Mouse (Mus musculus) neural tube, embryonic 14.5 days (tissue): ENCODE measurements around the gene Fastkd3. TPM values are rescaled to one million over a fixed set of nuclear protein-coding genes. Genes with fewer than 3 reads are reported as not detected.

Experiments
- ATAC-seq: fragments of 200-750 bp; cut with Nextera tagmentation; 2 replicates; pipeline ENCODE4 v1.8.0; 2017; ENCODE audit warnings: low read depth, mild to moderate bottlenecking, moderate TSS enrichment, moderate library complexity
- H3K27ac ChIP-seq: fragments of 300-500 bp; sonication (generic); 2 replicates; pipeline ENCODE4 v1.5.1; 2014; ENCODE audit warnings: low read depth, mild to moderate bottlenecking, control low read depth, low read length, moderate library complexity, mixed read lengths
- H3K27me3 ChIP-seq: fragments of 300-500 bp; sonication (generic); 2 replicates; pipeline ENCODE4 v1.6.1; 2014; ENCODE audit warnings: low read length; ENCODE audit not compliant: control insufficient read depth, insufficient read depth
- H3K36me3 ChIP-seq: fragments of 300-500 bp; sonication (generic); 2 replicates; pipeline ENCODE4 v1.6.1; 2014; ENCODE audit warnings: low read length, mixed read lengths; ENCODE audit not compliant: control insufficient read depth, insufficient read depth
- H3K4me1 ChIP-seq: fragments of 300-500 bp; sonication (generic); 2 replicates; pipeline ENCODE4 v1.6.1; 2014; ENCODE audit warnings: low read length; ENCODE audit not compliant: control insufficient read depth, insufficient read depth
- H3K4me2 ChIP-seq: fragments of 300-500 bp; sonication (generic); 2 replicates; pipeline ENCODE4 v1.6.1; 2014; ENCODE audit warnings: mild to moderate bottlenecking, low read depth, low read length, control low read depth
- H3K4me3 ChIP-seq: fragments of 300-500 bp; sonication (generic); 2 replicates; pipeline ENCODE4 v1.5.1; 2014; ENCODE audit warnings: low read depth, low read length, control low read depth, mixed read lengths
- H3K9ac ChIP-seq: fragments of 300-500 bp; sonication (generic); replicated peaks from 2 replicates; pipeline ENCODE4 v1.6.1; 2014; ENCODE audit warnings: low read depth, mild to moderate bottlenecking, control low read depth, low read length, mixed read lengths
- H3K9me3 ChIP-seq: fragments of 300-500 bp; sonication (generic); 2 replicates; pipeline ENCODE4 v1.6.1; 2016; ENCODE audit warnings: low read length; ENCODE audit not compliant: control insufficient read depth
- WGBS: fragments of 180-500 bp; shearing (Covaris S2); extraction: QIAGEN DNeasy Blood & Tissue Kit; methylation state at CpG from one replicate; pipeline ENCODE4 v1.1.7; 2014; 5-methylcytosine and 5-hydroxymethylcytosine counted together
- polyA plus RNA-seq: library from polyadenylated mRNA; unstranded; fragments of >200 nt; fragmentation: Nextera tagmentation; extraction: Ambion mirVana; gene quantifications from 2 replicates; pipeline ENCODE4 v1.2.1, GENCODE M21; 2014

The Fastkd3 gene
- polyA plus RNA-seq, 1 experiment from 2014 or later: 23.7 TPM

- WGBS: 95% methylated on average over 7 of the region's 7 CpGs
- no peak overlapping the region for H3K9ac ChIP-seq
- no peak overlapping the region for H3K27ac ChIP-seq
- no peak overlapping the region for H3K4me2 ChIP-seq
- H3K4me3 ChIP-seq: no peak overlapping the region
- H3K9me3 ChIP-seq: no peaks in the 10 kb centered on the region
- H3K4me1 ChIP-seq: peaks cover 3% of the 10 kb centered on the region
- no peak for ATAC-seq
- no peaks in the 10 kb centered on the region for H3K27me3 ChIP-seq
- H3K36me3 ChIP-seq: 0 out of 2 replicates have a peak, but pooled peaks cover 6% of the 10 kb centered on the region
These were observed 4.1 kb upstream of the Fastkd3 start for GRCm38 (mm10) chr13:68577945-68578344.

GRCm38 (mm10) chr13:68581086-68581740 is 821 bp upstream of the Fastkd3 start:
- ATAC-seq: 0 out of 2 replicates have a peak, but pooled peaks have one; percentile 0
- WGBS: 28% methylated on average over 14 of the region's 14 CpGs
- H3K9me3 ChIP-seq: no peaks in the 10 kb centered on the region
- no peak overlapping the region for H3K27ac ChIP-seq
- H3K9ac ChIP-seq: peak overlapping the region; percentile 51
- peak overlapping the region; percentile 67 for H3K4me2 ChIP-seq
- H3K27me3 ChIP-seq: no peaks in the 10 kb centered on the region
- H3K4me3 ChIP-seq: peak overlapping the region; percentile 71
- H3K36me3 ChIP-seq: peaks cover 22% of the 10 kb centered on the region; the same call in 1 of the 2 replicates
- H3K4me1 ChIP-seq: peaks cover 6% of the 10 kb centered on the region

GRCm38 (mm10) chr13:68582517-68582780 is 415 bp downstream of the Fastkd3 start:
- ATAC-seq: peak; percentile 19; the same call in 1 of the 2 replicates

GRCm38 (mm10) chr13:68583961-68584360 is 1.9 kb downstream of the Fastkd3 start:
- Histone ChIP-seq H3K4me3 (no peak overlapping the region), H3K9ac (no peak overlapping the region), H3K27me3 (no peaks in the 10 kb centered on the region), H3K27ac (no peak overlapping the region), H3K36me3 (peaks cover 37% of the 10 kb centered on the region), H3K9me3 (no peaks in the 10 kb centered on the region), H3K4me2 (no peak overlapping the region), H3K4me1 (peaks cover 6% of the 10 kb centered on the region)
- 96% methylated on average over 11 of the region's 11 CpGs for WGBS
- no peak for ATAC-seq

More at GRCm38 (mm10) chr13:68582517-68582780, 415 bp downstream of the Fastkd3 start:
- peak overlapping the region; percentile 71 for H3K4me3 ChIP-seq
- peaks cover 6% of the 10 kb centered on the region for H3K4me1 ChIP-seq
- WGBS: 0% methylated on average over 11 of the region's 11 CpGs
- H3K4me2 ChIP-seq: peak overlapping the region; percentile 60
- H3K27ac ChIP-seq: 0 out of 2 replicates have a peak overlapping the region, but pooled peaks have one; percentile 40
- H3K9me3 ChIP-seq: no peaks in the 10 kb centered on the region
- H3K36me3 ChIP-seq: peaks cover 24% of the 10 kb centered on the region
- peak overlapping the region; percentile 54 for H3K9ac ChIP-seq
- no peaks in the 10 kb centered on the region for H3K27me3 ChIP-seq

GRCm38 (mm10) chr13:68585441-68585840 is 3.4 kb downstream of the Fastkd3 start:
- no peak for ATAC-seq
- WGBS: 89% methylated on average over 7 of the region's 7 CpGs
- peaks cover 6% of the 10 kb centered on the region for H3K4me1 ChIP-seq
- H3K27me3 ChIP-seq: no peaks in the 10 kb centered on the region
- no peak overlapping the region for H3K4me2 ChIP-seq
- no peak overlapping the region for H3K4me3 ChIP-seq
- no peak overlapping the region for H3K27ac ChIP-seq
- H3K9me3 ChIP-seq: no peaks in the 10 kb centered on the region
- no peak overlapping the region for H3K9ac ChIP-seq
- peaks cover 44% of the 10 kb centered on the region for H3K36me3 ChIP-seq

GRCm38 (mm10) chr13:68588352-68588751 is 6.3 kb downstream of the Fastkd3 start:
- no peak overlapping the region for H3K9ac ChIP-seq
- H3K4me1 ChIP-seq: no peaks in the 10 kb centered on the region
- H3K27me3 ChIP-seq: no peaks in the 10 kb centered on the region
- peaks cover 54% of the 10 kb centered on the region for H3K36me3 ChIP-seq
- H3K4me2 ChIP-seq: no peak overlapping the region
- no peak overlapping the region for H3K27ac ChIP-seq
- no peak for ATAC-seq
- no peaks in the 10 kb centered on the region for H3K9me3 ChIP-seq
- H3K4me3 ChIP-seq: no peak overlapping the region

GRCm38 (mm10) chr13:68593797-68594196 is 11.8 kb downstream of the Fastkd3 start:
- Histone ChIP-seq H3K27ac (no peak overlapping the region), H3K27me3 (no peaks in the 10 kb centered on the region), H3K4me3 (no peak overlapping the region), H3K4me1 (no peaks in the 10 kb centered on the region), H3K9me3 (no peaks in the 10 kb centered on the region), H3K36me3 (peaks cover 18% of the 10 kb centered on the region), H3K9ac (no peak overlapping the region), H3K4me2 (no peak overlapping the region)
- 89% methylated on average over 1 of the region's 1 CpGs for WGBS
- ATAC-seq: no peak

GRCm38 (mm10) chr13:68597199-68597598 is 15.2 kb downstream of the Fastkd3 start, which contains the start of gene 1700001L19Rik:
1700001L19Rik (plus strand) TSS chr13:68597421.
- Histone ChIP-seq H3K27ac (no peak within 1 kb of the TSS), H3K36me3 (no peaks in the 10 kb centered on the region), H3K9me3 (no peaks in the 10 kb centered on the region), H3K27me3 (no peaks in the 10 kb centered on the region), H3K4me1 (no peaks in the 10 kb centered on the region), H3K9ac (no peak within 1 kb of the TSS), H3K4me2 (peak within 1 kb of the TSS; percentile 28), H3K4me3 (peak within 1 kb of the TSS; percentile 8; the same call in 1 of the 2 replicates)
- 14% methylated on average over 10 of the region's 10 CpGs for WGBS
- 0 out of 2 replicates have a peak, but pooled peaks have one; percentile 39 for ATAC-seq

- Histone ChIP-seq H3K9me3 (no peaks in the 10 kb centered on the region), H3K4me1 (no peaks in the 10 kb centered on the region), H3K27ac (no peak overlapping the region), H3K9ac (no peak overlapping the region), H3K27me3 (no peaks in the 10 kb centered on the region), H3K4me2 (peak overlapping the region; percentile 28), H3K4me3 (peak overlapping the region; percentile 8; the same call in 1 of the 2 replicates), H3K36me3 (no peaks in the 10 kb centered on the region)
- ATAC-seq: peak; percentile 28; the same call in 1 of the 2 replicates
- WGBS: 14% methylated on average over 13 of the region's 13 CpGs
These were observed 15.6 kb downstream of the Fastkd3 start for GRCm38 (mm10) chr13:68597667-68598066.
